Mouse (Mus musculus): ENCODE results near the gene Cblc.

DNA sequence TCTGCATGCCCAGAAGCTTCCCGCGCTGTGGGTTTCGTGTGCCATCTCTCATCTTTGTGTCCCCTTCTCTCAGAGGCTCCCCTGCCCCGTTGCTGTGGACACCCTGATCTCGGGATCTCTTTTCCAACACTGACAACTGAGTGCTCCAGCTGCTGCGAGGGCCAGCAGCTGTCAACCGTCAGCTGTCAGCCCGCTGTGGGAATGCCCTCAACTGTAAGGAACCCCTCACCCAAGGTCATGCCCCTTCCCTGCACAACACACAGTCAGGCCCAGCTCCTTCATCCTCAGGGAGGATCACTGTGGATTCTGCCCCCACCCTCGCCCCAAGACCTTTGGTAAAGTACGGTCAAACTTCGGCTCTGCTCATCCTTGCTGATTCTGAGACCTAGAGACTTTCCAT is 34.3 kb downstream of the Cblc start:
- no peak for TF ChIP-seq GATA1 (IDR thresholded peaks at IDR 0.05; ENCODE audit: borderline replicate concordance, low read length)
- no peak for TF ChIP-seq FLI1 (IDR thresholded peaks at IDR 0.05; ENCODE audit: low read length)

Data from megakaryocyte, embryonic 14.5 days (primary cell).